Mouse (Mus musculus) heart, postnatal 4 days (tissue): ENCODE results near the gene Pou3f3. TPM values are rescaled to one million over a fixed set of nuclear protein-coding genes. Genes with fewer than 3 reads are reported as not detected.
A peak's percentile ranks its signal among the peaks of the same experiment; 100 is the strongest.

Experiments
- DNase-seq: peaks from one replicate; pipeline ENCODE4 v3.0.0; 2021
- total RNA-seq, 2 experiments: library from RNA; stranded (reverse); gene quantifications; 2 replicates each; pipeline ENCODE4 v1.2.3; 2021

Gene Pou3f3
- total RNA-seq, 2 experiments from 2014 or later = 0.02 TPM; not detected in 1

GRCm38 (mm10) chr1:42710995-42711394 lies 15.4 kb downstream of the Pou3f3 start:
- DNase-seq = no peak

GRCm38 (mm10) chr1:42711456-42712310 lies 16.1 kb downstream of the Pou3f3 start:
- DNase-seq = no peak

GRCm38 (mm10) chr1:42712311-42712690 lies 16.7 kb downstream of the Pou3f3 start:
- no peak for DNase-seq

- DNase-seq = no peak
Observed at GRCm38 (mm10) chr1:42713104-42713932, 17.8 kb downstream of the Pou3f3 start.

- peak; percentile 55 for DNase-seq
Observed at GRCm38 (mm10) chr1:42714016-42714931, 18.7 kb downstream of the Pou3f3 start.

- no peak for DNase-seq
Observed at GRCm38 (mm10) chr1:42718549-42718948, 23.0 kb downstream of the Pou3f3 start.

- DNase-seq = no peak
Observed at GRCm38 (mm10) chr1:42721353-42721752, 25.8 kb downstream of the Pou3f3 start.

GRCm38 (mm10) chr1:42723769-42724300 lies 28.3 kb downstream of the Pou3f3 start:
- no peak for DNase-seq

GRCm38 (mm10) chr1:42724881-42725280 lies 29.3 kb downstream of the Pou3f3 start:
- no peak for DNase-seq

- DNase-seq = no peak
Observed at GRCm38 (mm10) chr1:42727161-42727560, 31.6 kb downstream of the Pou3f3 start.

- DNase-seq = no peak
Observed at GRCm38 (mm10) chr1:42727676-42728075, 32.1 kb downstream of the Pou3f3 start.

- DNase-seq = no peak
Observed at GRCm38 (mm10) chr1:42741383-42742241, 46.0 kb downstream of the Pou3f3 start.

- DNase-seq = no peak
Observed at GRCm38 (mm10) chr1:42742242-42742560, 46.6 kb downstream of the Pou3f3 start.

GRCm38 (mm10) chr1:42745047-42745446 lies 49.5 kb downstream of the Pou3f3 start:
- no peak for DNase-seq

GRCm38 (mm10) chr1:42749536-42750292 lies 54.1 kb downstream of the Pou3f3 start:
- no peak for DNase-seq

Other genes starting within 250 kb of the Pou3f3 start
- gene Mrps9, start 155.5 kb downstream of the Pou3f3 start, total RNA-seq = 10 to 100 TPM; 90.6 to 95.1 TPM